Mouse (Mus musculus) small intestine, adult 2 months (tissue): ENCODE measurements around the gene Kctd15.

Source experiments
- CTCF ChIP-seq: fragments of 200-500 bp; IDR thresholded peaks from 2 replicates; pipeline ENCODE4 v1.5.1; 2012; ENCODE audit warnings: low read depth, mild to moderate bottlenecking, control low read depth, inconsistent platforms, low read length, moderate library complexity, mixed read lengths; ENCODE audit not compliant: insufficient replicate concordance, insufficient read length; ENCODE audit errors: extremely low read depth
- POLR2A ChIP-seq: fragments of 200-500 bp; IDR thresholded peaks from 2 replicates; pipeline ENCODE4 v1.6.1; 2012; ENCODE audit warnings: low read depth, mild to moderate bottlenecking, control low read depth, inconsistent platforms, low read length, moderate library complexity

DNA sequence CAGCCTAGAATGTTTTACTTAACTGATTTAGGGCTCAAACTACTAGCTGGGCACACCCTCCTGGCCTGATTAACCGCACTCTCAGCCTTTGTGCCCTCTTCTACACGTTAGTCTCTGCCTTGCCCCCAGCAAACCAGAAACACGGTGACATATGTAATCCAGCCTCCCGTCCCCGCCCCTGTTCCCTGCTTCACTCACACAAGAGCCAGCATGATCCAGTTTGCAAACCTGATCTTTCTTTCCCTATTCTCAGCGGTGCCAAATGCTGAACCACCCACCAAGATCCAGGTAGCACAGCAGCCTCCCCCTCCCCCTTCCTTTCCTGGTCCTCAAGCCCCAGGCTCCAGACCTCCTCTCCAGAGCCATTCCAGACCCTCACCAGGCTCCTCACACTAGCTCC, 13.2 kb downstream of the Kctd15 start:
- no peak for TF ChIP-seq CTCF
- no peak for TF ChIP-seq POLR2A
